Mouse (Mus musculus) leukemia stem cell, adult 10-12 weeks (primary cell): ENCODE data around the gene Scpep1. TPM values are rescaled to one million over a fixed set of nuclear protein-coding genes. Genes with fewer than 3 reads are reported as not detected.

Experiments
- polyA plus RNA-seq: library from polyadenylated mRNA; stranded (reverse); fragments of >175 nt; gene quantifications from 2 replicates; pipeline ENCODE4 v1.2.3, GENCODE M21; 2012; ENCODE audit warnings: low replicate concordance

The Scpep1 gene
- 1.1 and 4.7 TPM in 2 replicates for polyA plus RNA-seq

DNA sequence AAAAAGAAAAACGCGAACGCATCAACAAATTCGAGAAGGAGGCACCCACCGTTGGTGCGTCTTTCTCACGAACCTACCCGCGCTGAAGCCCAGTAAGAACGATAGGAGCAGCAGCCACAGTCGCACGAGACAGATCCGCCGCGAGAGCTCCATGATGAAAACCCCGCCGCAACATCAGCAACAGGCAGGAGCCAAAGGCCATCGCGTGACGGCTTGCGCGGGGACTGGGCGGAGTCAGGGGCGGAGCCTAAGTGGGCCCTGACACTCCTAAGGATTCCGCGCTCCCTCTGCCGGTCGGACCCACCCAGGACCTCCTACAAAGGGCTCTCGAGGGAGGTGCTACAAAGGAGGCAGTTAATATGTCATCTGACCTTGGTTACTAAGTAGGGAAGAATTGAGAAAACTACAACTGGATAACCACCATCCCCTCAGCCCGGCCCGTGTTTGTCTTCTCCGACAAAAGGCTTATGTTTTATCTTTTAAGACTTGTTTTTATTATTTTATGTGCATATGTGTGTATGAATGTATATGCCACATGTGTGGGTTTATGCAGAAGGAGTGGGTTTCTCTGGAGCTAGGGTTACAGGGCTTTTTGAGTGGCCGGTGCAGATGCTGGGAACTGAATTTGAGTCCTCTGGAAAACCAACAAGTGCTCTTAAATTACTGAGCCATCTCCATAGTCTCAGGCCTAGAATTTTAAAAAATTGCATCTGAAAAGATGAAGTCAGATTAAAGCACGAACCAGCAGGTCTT lies at the start of gene Scpep1:
TSS of gene Scpep1 (minus strand) at position 249 of the 753 bp plus-strand sequence.

DNA sequence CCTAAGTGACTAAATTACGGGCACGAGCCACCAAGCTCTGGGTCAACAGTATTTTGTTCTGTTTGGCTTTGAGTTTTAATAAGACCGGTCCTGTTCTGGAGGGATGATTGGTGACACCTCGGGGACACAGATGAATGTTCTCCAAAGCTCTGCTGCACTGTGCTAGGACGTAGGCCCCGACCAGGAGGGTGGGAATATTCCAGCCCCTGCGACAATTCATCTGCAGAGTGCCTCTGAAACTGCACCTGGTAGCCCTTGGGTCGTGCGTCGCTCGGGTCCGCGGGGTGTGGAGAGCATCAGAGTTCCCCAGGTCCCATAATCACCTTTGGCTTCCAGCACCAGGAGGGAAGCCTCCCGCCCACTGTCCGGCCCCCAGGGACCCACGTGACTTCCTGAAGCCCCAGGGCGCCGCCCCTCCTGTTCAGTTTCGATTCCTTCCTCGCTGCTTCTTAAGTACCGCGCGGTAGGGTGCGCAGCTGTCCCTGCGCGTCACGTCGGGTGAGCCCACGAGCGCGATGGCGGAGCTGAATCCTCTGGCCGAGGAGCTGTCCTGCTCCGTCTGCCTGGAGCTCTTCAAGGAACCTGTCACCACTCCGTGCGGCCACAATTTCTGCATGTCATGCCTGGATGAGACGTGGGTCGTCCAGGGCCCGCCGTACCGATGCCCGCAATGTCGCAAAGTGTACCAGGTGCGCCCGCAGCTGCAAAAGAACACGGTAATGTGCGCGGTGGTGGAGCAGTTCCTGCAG lies 43.9 kb upstream of the Scpep1 start, which contains the start of gene Trim25:
TSS of gene Trim25 (plus strand) at position 403 of the 749 bp plus-strand sequence.

DNA sequence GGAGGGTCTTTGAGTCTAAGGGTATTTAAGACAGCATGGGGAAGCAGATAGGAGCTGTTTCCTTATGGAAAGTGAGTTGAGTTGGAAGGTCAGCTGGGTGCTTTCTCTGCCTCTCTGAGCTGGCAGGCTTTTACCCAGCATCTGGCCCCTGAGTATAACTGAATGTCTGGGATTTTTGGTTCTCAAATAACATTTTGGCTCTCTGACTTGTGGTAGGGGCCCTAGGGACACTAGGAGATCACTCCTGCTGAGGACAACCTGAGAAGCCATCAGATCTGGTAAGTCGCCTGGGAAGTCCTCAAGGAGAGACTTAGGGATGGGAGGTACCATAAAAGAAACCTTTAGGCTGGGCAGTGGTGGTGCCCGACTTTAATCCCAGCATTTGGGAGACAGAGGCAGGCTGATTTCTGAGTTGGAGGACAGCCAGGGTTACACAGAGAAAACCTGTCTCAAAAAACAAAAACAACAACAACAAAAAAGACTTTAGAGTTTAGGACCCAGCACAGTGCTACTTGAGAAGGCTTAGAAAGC lies 15.0 kb upstream of the Scpep1 start, which contains the start of gene Coil:
TSS of gene Coil (plus strand) at position 51 of the 531 bp plus-strand sequence.

DNA sequence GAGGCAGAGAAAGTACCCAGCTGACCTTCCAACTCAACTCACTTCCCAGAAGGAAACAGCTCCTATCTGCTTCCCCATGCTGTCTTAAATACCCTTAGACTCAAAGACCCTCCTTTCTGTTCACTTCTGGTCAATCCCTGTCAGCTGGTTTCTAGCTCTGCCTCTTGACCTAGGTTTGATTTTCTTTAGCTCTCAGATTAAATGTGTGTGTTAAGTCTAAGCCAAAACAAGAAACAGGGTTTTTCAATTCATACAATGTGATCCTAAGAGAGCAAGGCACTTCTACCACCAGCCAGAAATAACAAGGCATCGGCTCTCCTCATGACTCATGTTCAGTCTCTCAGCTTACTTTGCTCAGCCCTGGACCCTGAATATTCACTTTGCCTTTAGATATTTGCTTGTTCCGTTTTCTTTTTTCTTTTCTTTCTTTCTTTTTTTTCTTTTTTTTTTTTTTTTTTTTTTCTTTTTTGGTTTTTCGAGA lies 11.7 kb upstream of the Scpep1 start, which contains the start of gene Elobl:
TSS of gene Elobl (minus strand) at position 51 of the 481 bp plus-strand sequence.

Other genes starting within 250 kb of the Scpep1 start
- 8.5 and 8.6 TPM in 2 replicates for gene Msi2, start 237.0 kb downstream of the Scpep1 start, polyA plus RNA-seq
- 5.7 and 11.4 TPM in 2 replicates for gene Akap1, start 90.9 kb downstream of the Scpep1 start, polyA plus RNA-seq
- gene Elobl, start 11.5 kb upstream of the Scpep1 start, polyA plus RNA-seq: not detected in 2 replicates
- gene Coil, start 14.8 kb upstream of the Scpep1 start, polyA plus RNA-seq: 5.8 and 10.8 TPM in 2 replicates
- gene Trim25, start 43.9 kb upstream of the Scpep1 start, polyA plus RNA-seq: 65.6 and 75.5 TPM in 2 replicates
- gene Dgke, start 111.4 kb upstream of the Scpep1 start, polyA plus RNA-seq: 0.60 and 1.5 TPM in 2 replicates
- gene Gm525, start 118.4 kb upstream of the Scpep1 start, polyA plus RNA-seq: not detected in 2 replicates